Mouse (Mus musculus) ES-Bruce4 (cell line): ENCODE data around the gene Dnah3.

Experiments
- CTCF ChIP-seq: IDR thresholded peaks from one replicate; pipeline ENCODE4 v1.8.1; 2011; ENCODE audit warnings: low read depth, low read length
- POLR2A ChIP-seq: IDR thresholded peaks from one replicate; pipeline ENCODE4 v1.8.1; 2011; ENCODE audit warnings: low read length; ENCODE audit not compliant: insufficient read depth

GRCm38 (mm10) chr7:120103019-120103567, 8.0 kb upstream of the Dnah3 start:
- no peak for TF ChIP-seq CTCF
- no peak for TF ChIP-seq POLR2A
